Mouse (Mus musculus) kidney, adult 18-20 months (tissue): ENCODE results near the gene Spin2d.
"Not testable (repeated sequence)": the region's sequence is repeated elsewhere in the genome, so short reads cannot be mapped to it uniquely, and the experiment has no call there.

Experiments
- DNase-seq: peaks from one replicate; pipeline ENCODE4 v3.0.0; 2021

Gene Spin2d

DNA sequence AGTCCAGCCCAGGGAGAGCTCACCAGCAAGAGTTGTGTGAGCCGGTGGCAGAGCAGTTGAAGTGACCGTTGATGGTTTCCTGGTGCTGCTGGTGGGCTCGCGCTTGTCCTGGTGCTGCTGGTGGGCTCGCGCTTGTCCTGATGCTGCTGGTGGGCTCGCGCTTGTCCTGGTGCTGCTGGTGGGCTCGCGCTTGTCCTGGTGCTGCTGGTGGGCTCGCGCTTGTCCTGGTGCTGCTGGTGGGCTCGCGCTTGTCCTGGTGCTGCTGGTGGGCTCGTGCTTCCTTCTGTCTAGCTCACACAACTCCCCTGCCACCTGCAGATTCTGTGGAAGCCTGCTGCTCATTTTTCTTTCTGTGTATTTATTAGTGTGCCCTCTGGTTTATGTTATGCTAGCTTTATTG is at the start of gene Spin2d:
Gene Spin2d, minus strand, starts transcription at position 101 of the 400 bp plus-strand sequence.
- DNase-seq: not testable (repeated sequence)

DNA sequence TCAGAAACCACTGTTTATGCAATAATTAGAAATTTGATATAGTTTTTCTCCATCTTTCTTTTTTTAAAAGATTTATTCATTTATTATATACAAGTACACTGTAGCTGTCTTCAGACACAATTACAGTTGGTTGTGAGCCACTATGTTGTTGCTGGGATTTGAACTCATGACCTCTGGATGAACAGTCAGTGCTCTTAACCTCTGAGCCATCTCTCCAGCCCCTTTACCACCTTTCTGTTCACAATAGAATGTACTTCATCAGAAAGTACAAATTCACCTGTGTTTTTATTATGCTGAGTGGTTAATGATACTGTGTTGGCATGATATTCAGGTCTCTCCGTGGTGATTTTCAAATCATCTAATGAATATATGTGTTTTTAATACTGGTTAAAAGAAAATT is 48.6 kb upstream of the Spin2d start:
- no peak for DNase-seq

DNA sequence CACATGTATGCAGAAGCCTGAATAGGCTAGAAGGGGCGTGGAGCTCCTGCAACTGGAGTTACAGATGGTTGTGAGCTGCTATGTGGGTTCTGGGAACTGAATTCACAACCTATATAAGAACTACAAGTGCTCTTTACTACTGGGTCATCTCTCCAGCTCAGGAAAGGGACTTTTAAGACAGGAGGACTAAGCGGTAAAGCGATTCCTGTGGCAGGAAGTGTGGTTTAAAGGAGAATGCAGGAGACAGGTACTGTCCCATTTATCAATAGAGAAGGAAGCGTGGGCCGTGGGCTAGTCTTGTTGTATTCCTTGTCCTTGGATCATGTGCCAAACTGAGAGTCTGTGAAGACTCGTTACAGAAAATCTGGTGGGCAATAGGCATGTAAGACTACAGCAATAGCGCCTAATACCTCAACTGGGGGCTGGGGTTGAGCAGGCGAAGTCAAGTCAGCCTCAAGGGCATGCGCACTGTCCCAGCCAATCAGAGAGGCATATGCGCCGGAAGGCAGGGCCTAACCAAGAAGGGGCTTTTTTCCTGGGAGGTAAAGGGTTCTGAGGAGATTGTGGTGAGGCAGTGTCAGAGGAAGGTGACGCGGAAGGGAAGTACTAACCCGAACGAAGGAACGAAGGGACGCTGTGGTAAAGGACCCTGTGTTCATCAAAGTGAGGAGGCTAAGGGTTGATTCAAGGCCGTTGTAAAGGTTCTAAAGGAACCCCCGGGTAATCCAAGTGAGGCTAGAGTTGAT is 37.2 kb upstream of the Spin2d start, which contains the start of gene Xlr4b:
Gene Xlr4b, plus strand, starts transcription at position 515 of the 746 bp plus-strand sequence.
- DNase-seq: not testable (repeated sequence)

DNA sequence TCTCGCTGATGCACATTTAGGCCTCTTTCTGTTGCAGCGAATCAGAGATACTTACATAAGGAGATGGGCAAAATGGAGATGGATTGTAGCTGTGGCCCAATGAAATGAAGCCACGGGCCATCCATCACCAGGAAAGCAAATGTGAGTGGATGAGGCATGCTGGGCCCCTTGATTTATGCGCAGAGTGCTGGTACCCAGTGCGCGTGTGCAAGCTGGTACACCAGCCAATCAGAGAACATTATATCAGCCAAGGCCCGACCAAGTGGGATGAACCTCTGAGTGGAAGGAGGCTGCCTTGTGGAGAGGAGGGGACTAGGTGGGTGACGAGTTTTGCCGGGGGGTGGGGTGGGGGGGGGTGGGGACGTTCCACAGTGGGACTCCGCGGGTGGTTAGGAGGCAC is 15.1 kb upstream of the Spin2d start, which contains the start of gene Xlr3b:
Gene Xlr3b, plus strand, starts transcription at position 274 of the 400 bp plus-strand sequence.
- DNase-seq: not testable (repeated sequence)

DNA sequence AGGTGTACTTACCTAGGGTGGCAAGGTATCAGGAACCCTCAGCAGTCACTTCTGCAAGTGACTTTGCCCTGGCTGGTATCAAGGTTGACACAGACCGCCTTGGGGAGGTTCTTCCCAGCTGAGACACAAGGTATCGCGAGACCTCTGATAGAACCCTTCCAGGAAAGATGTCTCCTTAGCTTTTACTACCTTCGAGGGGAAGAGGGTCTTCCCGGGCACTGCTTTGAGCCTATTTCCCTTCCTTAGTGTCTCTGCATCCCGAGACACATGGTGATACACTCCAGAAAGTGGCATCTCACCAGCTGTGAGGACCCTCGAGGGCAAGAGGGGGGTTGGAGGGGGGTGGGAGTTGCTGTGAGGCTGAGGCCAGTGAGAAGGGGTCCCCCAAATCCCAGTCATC is 27.4 kb downstream of the Spin2d start, which contains the start of gene DXBay18:
Gene DXBay18, minus strand, starts transcription at position 101 of the 400 bp plus-strand sequence.
- not testable (repeated sequence) for DNase-seq

DNA sequence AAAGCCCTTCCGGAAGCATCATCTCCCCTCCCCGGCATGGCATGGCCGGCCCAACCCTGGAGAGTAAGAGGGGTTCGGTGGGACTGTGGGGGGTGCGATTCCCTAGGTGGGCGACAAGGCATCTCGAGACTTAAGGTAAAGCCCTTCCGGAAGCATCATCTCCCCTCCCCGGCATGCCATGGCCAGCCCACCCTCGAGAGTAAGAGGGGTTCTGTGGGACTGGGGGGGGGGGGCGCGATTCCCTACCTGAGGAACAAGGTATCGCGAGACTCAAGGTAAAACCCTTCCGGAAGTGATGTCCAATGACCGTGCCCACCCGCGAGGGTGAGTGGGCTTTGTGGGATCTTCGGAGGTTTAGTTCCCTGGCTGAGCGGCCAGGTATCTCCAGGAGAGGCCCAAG is 28.3 kb downstream of the Spin2d start, which contains the start of gene Xlr5b:
Gene Xlr5b, plus strand, starts transcription at position 301 of the 400 bp plus-strand sequence.
- DNase-seq: not testable (repeated sequence)

DNA sequence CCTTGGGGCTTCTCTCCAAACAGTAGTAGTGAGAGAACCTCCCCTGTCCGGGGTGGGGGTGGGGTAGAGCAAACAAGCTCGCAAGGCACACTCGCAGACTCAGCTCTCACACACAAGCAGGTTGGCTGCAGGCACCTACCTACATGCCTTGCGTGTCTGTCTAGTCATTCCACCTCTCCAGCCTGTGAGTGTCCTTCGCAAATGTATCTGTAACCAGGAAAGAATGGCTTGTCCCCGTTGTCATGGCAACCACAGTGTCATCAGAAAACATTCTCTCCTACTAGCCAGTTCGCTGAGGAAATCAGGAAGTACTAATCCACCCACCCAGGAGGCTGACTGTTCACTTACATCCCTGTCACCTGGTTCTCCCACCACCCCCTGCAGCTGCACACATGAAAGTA is 33.6 kb downstream of the Spin2d start:
- DNase-seq: not testable (repeated sequence)
